Mouse (Mus musculus) kidney, postnatal 14 days (tissue): ENCODE results near the gene 4931422A03Rik.
A peak's percentile ranks its signal among the peaks of the same experiment; 100 is the strongest.

Experiments used
- DNase-seq: peaks from one replicate; pipeline ENCODE4 v3.0.0; 2022; ENCODE audit warnings: mixed read lengths

4931422A03Rik gene

DNA sequence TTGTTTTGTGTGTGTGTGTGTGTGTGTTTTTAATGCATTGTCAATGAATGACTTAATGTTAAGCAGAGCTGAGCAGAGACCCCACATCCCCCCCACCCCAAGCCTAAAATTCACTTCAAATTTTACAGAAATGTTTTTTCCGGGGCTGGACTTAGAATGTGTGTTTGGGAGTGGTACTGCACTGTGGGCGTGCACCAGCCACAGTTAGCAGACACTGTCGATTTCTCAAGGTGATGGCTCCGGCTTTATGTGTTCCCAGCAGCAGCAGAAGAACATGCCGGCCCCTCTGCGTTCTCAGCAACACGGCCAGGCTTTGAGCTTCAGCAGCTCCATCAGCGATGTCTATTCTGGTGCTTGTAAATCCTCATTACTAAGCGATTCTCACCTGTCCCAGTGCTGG, 95.7 kb downstream of the 4931422A03Rik start:
- DNase-seq, result no peak

DNA sequence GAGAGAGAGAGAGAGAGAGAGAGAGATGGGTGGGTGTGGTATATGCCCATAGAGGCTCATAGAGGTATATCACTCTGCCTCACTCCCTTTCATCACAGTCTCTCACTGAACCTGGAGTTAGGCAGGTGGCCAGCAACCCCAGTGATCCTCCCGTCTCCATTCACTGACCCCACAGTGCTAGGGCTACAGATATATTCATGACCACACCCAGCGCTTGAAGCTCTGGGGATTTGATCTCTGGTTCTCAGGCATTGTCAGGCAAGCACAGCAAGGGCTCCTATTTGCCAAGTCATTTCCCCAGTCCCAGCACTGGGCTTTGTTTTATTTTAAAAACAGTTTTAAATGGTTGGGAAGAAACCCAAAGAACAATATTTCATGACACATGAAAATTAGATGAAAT, 96.1 kb downstream of the 4931422A03Rik start:
- DNase-seq, result no peak

DNA sequence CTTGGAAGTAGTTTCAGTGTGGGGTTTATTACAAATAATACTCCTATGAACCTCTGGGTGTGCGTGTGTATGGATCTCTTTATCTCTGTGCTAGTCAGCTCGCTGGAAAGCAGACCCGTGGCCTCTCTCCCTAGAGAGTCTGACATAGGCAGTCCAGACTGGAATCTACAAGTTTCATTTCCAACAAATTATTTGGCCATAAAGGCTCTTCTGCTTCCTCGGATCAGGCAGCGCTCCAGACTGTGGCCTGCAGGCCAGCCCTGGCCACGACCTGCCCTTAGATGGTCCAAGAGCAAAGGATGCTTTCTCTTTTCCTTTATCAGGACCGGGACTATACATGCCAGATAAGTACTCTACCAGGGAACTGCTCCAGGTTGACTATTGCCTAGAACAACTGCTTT, 96.7 kb downstream of the 4931422A03Rik start:
- peak; percentile 25 for DNase-seq

DNA sequence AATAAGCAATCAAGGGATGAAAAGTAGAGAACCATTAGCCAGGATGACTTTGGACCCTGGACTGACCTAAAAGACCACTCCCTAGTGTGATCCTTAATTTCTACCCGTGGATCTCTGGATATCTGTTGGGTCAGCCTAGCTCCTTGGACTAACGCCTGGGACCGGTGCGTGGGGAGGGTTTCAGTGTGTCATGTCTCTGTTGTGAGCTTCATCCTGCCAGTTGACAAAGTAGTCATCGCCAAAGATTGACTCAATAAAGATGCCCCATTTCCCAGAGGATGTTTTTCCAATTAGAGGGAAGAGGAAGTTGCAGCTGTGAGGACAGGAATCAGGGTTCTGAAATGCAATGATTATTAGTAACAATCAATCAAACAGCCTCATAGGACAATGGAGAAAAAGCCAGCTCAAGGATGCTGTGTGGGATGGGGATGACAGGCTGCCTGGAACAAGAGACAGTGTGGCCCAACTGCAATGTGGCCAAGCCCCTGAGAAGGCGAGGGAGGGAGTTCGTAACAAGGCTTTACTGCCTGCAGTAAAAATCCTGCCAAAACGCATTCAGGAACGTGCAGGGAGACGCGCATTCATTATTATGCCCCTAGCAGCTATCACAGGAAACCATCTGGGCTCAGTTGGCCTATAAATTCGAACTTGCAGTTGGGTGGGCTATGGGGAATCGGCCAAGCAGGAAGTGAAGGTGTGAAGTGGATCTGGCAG, 97.7 kb downstream of the 4931422A03Rik start:
- DNase-seq, result peak; percentile 41

DNA sequence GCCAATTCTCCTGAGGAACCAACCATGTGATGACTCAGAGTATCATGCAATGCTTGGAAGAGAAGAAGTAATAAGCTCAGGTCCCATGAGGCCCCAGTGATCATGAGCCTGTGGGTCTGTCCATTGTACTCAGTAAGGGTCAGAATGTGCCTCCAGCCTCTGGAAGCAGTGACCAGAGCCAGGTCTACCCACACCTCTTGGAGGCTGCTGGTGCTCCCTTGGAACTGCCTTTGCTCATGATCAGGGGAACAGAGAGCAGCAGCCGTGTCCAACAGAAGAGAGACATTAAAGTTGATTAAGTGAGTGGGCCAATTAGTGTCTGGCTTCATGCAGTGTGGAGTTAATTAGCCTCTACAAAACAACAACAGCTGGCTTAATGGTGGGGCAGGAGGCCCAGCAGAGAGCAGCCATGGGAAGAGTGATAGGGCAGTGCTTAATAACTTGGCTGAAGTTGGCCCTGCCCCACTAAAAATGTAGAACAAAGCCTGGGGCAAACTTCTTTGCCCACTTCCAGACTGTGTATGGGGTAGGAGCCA, 100.5 kb downstream of the 4931422A03Rik start:
- peak; percentile 23 for DNase-seq

DNA sequence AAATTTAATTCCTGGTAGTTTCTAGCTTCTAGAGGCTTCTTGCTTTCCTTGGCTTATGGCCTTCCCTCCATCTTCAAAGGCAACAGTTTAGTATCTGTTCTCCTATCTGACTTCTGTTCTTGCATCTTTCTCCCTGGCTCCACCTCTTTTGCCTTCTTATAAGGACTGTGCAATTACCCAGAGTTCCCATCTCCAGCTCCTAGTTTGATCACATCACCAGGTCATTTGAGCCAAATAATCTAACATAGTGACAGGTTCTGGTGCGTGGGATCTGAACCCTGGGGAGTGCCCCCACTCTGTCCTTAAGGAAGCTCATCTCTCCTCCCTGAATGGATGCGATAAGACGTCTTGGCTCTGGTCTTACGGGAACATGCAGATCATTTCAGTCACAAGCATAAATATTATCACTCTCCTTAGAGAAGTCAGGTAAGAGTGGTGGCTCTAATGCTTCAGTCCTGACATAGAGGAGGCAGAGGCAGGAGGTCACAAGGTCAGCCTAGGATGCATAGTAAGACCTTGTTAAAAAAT, 101.5 kb downstream of the 4931422A03Rik start:
- DNase-seq, result no peak

DNA sequence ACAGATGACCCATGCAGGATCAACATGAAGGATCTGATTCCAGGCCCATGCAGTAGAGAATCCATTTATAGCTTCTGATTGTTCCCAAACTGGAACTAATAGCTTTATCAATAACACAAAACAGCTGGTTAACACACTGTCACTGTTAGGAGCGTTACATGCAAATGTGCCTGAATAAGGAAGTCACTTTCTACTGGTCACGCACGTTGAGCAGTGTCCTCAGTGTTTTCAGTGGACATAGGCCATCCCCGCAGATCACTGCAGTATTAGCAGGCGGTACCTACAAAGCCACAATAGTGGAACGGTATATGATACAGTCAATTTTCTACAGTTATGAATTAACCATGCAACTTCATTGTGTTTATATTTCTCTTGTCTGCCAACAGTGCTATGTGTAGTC, 108.7 kb downstream of the 4931422A03Rik start:
- no peak for DNase-seq

DNA sequence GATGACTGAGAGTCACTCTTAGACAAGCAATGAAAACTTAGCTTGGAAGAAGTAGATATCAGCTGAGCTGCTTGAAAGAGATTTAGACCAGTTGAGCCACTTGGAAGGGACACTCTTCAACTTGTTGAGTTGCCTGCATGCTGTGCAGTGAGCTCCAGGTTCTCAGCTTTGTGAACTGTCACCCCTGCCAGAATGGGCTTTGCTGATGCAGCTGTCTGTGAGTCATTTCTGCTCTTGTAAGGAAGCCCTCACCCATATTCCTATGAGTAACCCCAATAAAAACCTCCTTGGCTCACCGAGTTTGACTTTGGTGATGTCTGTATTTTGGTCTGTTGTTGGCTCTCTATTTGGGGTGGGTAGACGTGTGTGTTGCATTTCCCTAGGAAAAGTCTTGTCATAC, 109.8 kb downstream of the 4931422A03Rik start:
- no peak for DNase-seq

DNA sequence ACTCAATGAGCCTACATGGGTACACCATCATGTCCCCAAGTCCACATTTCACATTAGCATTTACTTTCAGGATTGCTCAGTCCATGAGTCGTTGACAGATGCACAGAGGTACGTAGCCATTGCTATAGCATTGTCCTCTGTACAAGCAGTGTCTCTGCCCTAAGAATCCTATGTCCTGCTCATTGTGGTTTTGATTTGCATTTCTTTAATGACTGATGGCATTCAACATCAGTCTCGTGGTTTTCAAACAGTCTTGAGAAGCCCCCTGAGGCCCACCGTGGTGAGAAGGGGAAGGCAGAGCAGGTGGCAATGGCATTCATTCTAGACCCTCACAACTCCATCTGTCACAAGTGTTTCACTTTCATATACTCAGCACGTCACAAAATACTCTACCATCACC, 110.8 kb downstream of the 4931422A03Rik start:
- DNase-seq, result no peak
